Mouse (Mus musculus) myocyte (in vitro differentiated cells): ENCODE results near the gene Upb1. TPM values are rescaled to one million over a fixed set of nuclear protein-coding genes. Genes with fewer than 3 reads are reported as not detected.

Experiments
- H3K27me3 ChIP-seq: one replicate; pipeline ENCODE4 v1.6.1; 2011; ENCODE audit not compliant: control insufficient read depth, insufficient read depth, insufficient read length
- H3K36me3 ChIP-seq: one replicate; pipeline ENCODE4 v1.6.1; 2011; ENCODE audit not compliant: control insufficient read depth, insufficient read depth
- H3K4me2 ChIP-seq: one replicate; pipeline ENCODE4 v1.6.1; 2011; ENCODE audit warnings: low read depth, control low read depth
- H3K4me3 ChIP-seq: one replicate; pipeline ENCODE4 v1.5.1; 2011; ENCODE audit warnings: mild to moderate bottlenecking, control low read depth, moderate library complexity
- H3K79me2 ChIP-seq: one replicate; pipeline ENCODE4 v1.6.1; 2011; ENCODE audit not compliant: control insufficient read depth, insufficient read depth
- H3ac ChIP-seq: one replicate; pipeline ENCODE4 v1.6.1; 2011; ENCODE audit not compliant: control insufficient read depth, insufficient read length
- CEBPB ChIP-seq: IDR thresholded peaks from 2 replicates; pipeline ENCODE4 v1.6.1; 2011; ENCODE audit warnings: mild to moderate bottlenecking, moderate library complexity; ENCODE audit not compliant: poor library complexity, insufficient read depth, severe bottlenecking
- E2F4 ChIP-seq: IDR thresholded peaks from one replicate; pipeline ENCODE4 v1.6.1; 2011; ENCODE audit warnings: mild to moderate bottlenecking, control low read depth, moderate library complexity; ENCODE audit not compliant: insufficient read depth
- MAX ChIP-seq: IDR thresholded peaks from one replicate; pipeline ENCODE4 v1.6.1; 2011; ENCODE audit warnings: low read depth, mild to moderate bottlenecking, control low read depth
- MYOD1 ChIP-seq, 3 experiments: IDR thresholded peaks; one replicate each; pipeline ENCODE4 v1.6.1; 2011; ENCODE audit warnings: control low read depth in 2 of 3, low read depth in 2 of 3, mild to moderate bottlenecking in 2 of 3, moderate library complexity in 1 of 3; ENCODE audit not compliant: insufficient read length in 2 of 3, control insufficient read depth in 1 of 3
- MYOG ChIP-seq, 3 experiments: IDR thresholded peaks; one replicate each; pipeline ENCODE4 v1.6.1; 2011; ENCODE audit warnings: control low read depth in 2 of 3, low read depth in 2 of 3, mild to moderate bottlenecking in 2 of 3; ENCODE audit not compliant: insufficient read length in 2 of 3, control insufficient read depth in 1 of 3, insufficient read depth in 1 of 3
- POLR2A ChIP-seq: IDR thresholded peaks from one replicate; pipeline ENCODE4 v1.6.1; 2011; ENCODE audit warnings: low read depth, mild to moderate bottlenecking, control low read depth, moderate library complexity; ENCODE audit not compliant: insufficient read length
- POLR2AphosphoS2 ChIP-seq: IDR thresholded peaks from one replicate; pipeline ENCODE4 v1.6.1; 2011; ENCODE audit warnings: low read depth, control low read depth; ENCODE audit not compliant: insufficient read length
- REST ChIP-seq: IDR thresholded peaks from one replicate; pipeline ENCODE4 v1.6.1; 2011; ENCODE audit warnings: mild to moderate bottlenecking, control low read depth, moderate library complexity; ENCODE audit not compliant: insufficient read depth, insufficient read length
- SRF ChIP-seq: IDR thresholded peaks from one replicate; pipeline ENCODE4 v1.6.1; 2011; ENCODE audit warnings: low read depth; ENCODE audit not compliant: control insufficient read depth, insufficient read length
- TCF12 ChIP-seq: IDR thresholded peaks from one replicate; pipeline ENCODE4 v1.6.1; 2011; ENCODE audit warnings: mild to moderate bottlenecking, control low read depth; ENCODE audit not compliant: poor library complexity, insufficient read depth, severe bottlenecking
- TCF3 ChIP-seq: IDR thresholded peaks from one replicate; pipeline ENCODE4 v1.6.1; 2011; ENCODE audit warnings: low read depth, control low read depth; ENCODE audit not compliant: insufficient read length
- USF1 ChIP-seq: IDR thresholded peaks from one replicate; pipeline ENCODE4 v1.6.1; 2011; ENCODE audit warnings: low read depth, mild to moderate bottlenecking, control low read depth, moderate library complexity
- polyA plus RNA-seq: library from polyadenylated mRNA; unstranded; fragments of >200 nt; fragmentation: generic; extraction: Trizol; gene quantifications from one replicate; pipeline ENCODE4 v1.2.1, GENCODE M21; 2012; ENCODE audit warnings: missing spikeins

The Upb1 gene
- polyA plus RNA-seq, 1 experiment: 0.04 TPM

DNA sequence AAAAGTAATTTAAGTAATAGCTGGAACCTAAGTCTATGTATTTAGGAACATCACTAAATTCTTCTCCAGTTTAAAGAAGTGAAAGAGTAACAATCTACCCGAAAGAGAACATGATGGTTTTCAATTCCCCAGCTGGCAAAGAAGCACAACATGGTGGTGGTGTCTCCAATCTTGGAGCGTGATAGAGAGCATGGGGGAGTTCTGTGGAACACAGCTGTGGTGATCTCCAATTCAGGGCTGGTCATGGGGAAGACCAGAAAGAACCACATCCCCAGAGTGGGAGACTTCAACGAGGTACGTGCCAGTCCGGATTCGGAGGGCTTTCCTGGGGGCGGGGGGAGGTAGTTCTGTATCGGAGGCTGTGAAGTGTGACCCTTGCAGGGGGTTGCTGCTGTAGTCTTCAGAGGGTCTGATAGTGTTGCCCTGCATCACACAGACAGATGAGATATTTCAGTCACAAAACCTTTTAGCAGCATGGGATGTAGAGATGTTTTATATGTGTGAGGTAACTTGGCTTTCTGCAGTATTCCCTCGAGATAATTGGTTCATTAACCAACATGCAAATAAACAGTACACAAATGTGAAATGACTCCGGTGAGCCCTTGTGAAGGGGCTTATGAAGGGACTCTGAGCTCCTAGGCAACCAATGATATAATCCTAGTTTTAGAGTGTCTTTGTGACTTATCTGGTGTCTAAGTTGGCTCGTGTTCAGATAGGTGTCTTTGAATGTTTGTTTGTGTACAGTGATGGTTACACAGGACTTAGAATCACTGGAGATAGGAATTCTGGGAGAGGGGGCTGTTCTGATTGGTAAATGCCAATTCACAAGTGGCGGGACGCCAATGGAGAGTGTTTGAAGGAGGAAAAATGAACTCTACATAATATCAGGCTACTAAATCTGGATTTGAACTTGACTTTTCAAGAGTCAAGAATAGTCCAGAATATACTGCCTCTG lies 27.4 kb downstream of the Upb1 start:
- Histone ChIP-seq H3K4me2 (no peak overlapping the region), H3K4me3 (no peak overlapping the region), H3K79me2 (no peaks in the 10 kb centered on the region), H3K36me3 (no peaks in the 10 kb centered on the region), H3ac (no peak overlapping the region), H3K27me3 (no peaks in the 10 kb centered on the region)
- TF ChIP-seq POLR2AphosphoS2 (no peak), USF1 (no peak), MYOD1 (IDR thresholded peaks at IDR 0.05; ENCODE audit: control insufficient read depth in 1 of 3, insufficient read length in 2 of 3, low read depth in 2 of 3) (no peak), MYOG (IDR thresholded peaks at IDR 0.05; ENCODE audit: control insufficient read depth in 1 of 3, insufficient read depth in 1 of 3, insufficient read length in 2 of 3, low read depth in 2 of 3) (no peak), TCF3 (no peak), SRF (no peak), E2F4 (no peak), REST (no peak), CEBPB (no peak), POLR2A (no peak), MAX (no peak)

DNA sequence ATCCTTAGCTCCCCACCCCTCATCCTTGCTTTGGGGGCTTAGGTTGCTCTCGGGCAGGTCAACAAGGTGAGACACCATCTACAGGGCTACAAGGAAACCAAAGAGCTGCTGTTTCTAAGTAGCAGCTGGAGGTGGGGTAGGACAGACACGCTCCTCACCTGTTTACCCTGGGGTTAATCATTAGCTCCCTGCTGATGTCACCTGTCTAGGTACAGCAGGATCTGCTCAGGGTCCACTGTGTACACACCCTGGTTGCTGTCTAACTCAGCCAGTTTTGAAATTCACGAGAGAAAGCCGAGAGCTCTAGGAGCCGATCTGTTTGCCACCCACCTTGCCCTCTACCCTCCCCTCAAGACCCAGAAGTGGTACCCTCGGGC lies 28.1 kb downstream of the Upb1 start:
- no peaks in the 10 kb centered on the region for H3K27me3 ChIP-seq
- no peak for TF ChIP-seq TCF12
- TF ChIP-seq E2F4: no peak
- H3ac ChIP-seq: no peak overlapping the region
- H3K4me3 ChIP-seq: no peak overlapping the region
- H3K36me3 ChIP-seq: no peaks in the 10 kb centered on the region
- no peaks in the 10 kb centered on the region for H3K79me2 ChIP-seq
- no peak overlapping the region for H3K4me2 ChIP-seq

DNA sequence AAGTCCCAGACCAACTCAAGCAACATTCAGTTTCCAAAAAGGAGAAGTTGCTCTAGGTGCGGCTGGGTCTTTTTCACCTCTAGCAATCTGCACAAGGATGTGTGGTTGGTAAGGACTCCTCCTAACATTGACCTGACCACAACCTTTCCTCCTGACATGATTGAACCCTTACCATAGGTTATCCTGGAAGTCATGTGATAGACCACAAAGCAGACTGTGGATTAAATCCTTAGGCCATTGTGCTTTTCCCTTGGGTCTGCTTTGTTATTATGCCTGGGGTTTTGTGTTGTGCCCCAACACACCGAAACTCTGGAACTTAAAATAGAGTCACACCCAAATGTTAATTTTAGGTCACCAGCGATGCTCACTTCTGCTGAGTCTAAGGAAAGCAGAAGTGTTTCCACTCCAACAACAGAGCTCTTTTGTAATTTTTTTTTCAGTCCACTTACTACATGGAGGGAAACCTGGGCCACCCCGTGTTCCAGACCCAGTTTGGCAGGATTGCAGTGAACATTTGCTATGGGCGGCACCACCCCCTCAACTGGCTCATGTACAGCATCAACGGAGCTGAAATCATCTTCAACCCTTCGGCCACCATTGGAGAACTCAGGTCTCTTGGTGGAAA lies 28.7 kb downstream of the Upb1 start:
- H3K36me3 ChIP-seq: no peaks in the 10 kb centered on the region
- no peak for TF ChIP-seq POLR2A
- TF ChIP-seq MYOD1 (IDR thresholded peaks at IDR 0.05; ENCODE audit: control insufficient read depth in 1 of 3, insufficient read length in 2 of 3, low read depth in 2 of 3): no peak
- TF ChIP-seq E2F4: no peak
- TF ChIP-seq SRF: no peak
- no peak for TF ChIP-seq CEBPB
- no peak for TF ChIP-seq MAX
- TF ChIP-seq TCF3: no peak
- TF ChIP-seq TCF12: no peak
- TF ChIP-seq REST: no peak
- H3K27me3 ChIP-seq: no peaks in the 10 kb centered on the region
- H3ac ChIP-seq: no peak overlapping the region
- no peaks in the 10 kb centered on the region for H3K79me2 ChIP-seq
- no peak overlapping the region for H3K4me3 ChIP-seq
- H3K4me2 ChIP-seq: no peak overlapping the region

DNA sequence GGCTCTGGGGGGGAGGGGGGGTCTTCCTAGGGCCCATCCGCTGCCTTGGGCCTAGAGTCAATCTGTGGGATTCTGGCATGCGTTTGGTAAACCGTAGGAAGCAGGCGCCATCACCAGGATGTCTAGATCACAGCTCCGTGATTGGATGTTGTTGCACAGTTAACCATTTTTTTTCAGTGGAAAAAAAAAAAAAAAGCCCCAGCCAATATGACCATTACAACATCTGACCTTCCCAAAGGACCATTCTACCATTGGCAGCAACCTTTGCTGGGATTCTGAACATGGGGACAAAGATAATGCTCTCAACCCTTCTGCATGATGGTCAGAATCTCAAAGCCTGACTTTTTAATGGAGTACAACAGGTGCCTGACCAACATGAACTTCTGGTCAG lies 29.2 kb downstream of the Upb1 start:
- no peaks in the 10 kb centered on the region for H3K27me3 ChIP-seq
- TF ChIP-seq MAX: no peak
- TF ChIP-seq CEBPB: no peak
- TF ChIP-seq USF1: no peak
- no peak for TF ChIP-seq SRF
- no peak for TF ChIP-seq POLR2A
- no peak for TF ChIP-seq TCF12
- no peaks in the 10 kb centered on the region for H3K36me3 ChIP-seq
- no peak overlapping the region for H3ac ChIP-seq
- no peak overlapping the region for H3K4me3 ChIP-seq
- no peak overlapping the region for H3K4me2 ChIP-seq
- H3K79me2 ChIP-seq: no peaks in the 10 kb centered on the region

DNA sequence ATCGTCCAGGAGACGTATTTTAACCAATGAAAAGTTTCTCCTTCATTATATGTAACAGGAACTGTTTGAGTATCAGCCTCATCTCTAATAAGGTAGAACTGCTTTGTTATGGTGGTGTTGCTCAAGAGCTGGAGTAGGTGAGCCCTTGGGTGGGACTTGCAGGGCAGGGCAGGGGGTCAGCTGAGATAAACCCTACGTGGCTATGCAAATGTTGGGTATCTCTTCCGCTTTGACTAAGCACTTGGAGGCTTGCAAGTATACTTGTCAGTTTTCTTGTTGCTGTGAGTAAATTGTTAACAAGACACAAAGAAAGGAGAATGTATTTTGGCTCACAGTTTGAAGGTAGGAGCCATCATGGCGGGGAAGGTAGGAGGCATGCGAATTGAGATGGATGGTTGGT lies 29.7 kb downstream of the Upb1 start:
- no peak overlapping the region for H3K4me3 ChIP-seq
- no peak for TF ChIP-seq SRF
- TF ChIP-seq TCF3: no peak
- TF ChIP-seq POLR2AphosphoS2: no peak
- TF ChIP-seq E2F4: no peak
- no peak for TF ChIP-seq MYOG (IDR thresholded peaks at IDR 0.05; ENCODE audit: control insufficient read depth in 1 of 3, insufficient read depth in 1 of 3, insufficient read length in 2 of 3, low read depth in 2 of 3)
- no peak for TF ChIP-seq MAX
- TF ChIP-seq TCF12: no peak
- TF ChIP-seq REST: no peak
- no peak for TF ChIP-seq POLR2A
- TF ChIP-seq MYOD1 (IDR thresholded peaks at IDR 0.05; ENCODE audit: control insufficient read depth in 1 of 3, insufficient read length in 2 of 3, low read depth in 2 of 3): no peak
- no peak for TF ChIP-seq USF1
- no peak for TF ChIP-seq CEBPB
- no peak overlapping the region for H3K4me2 ChIP-seq
- H3K79me2 ChIP-seq: no peaks in the 10 kb centered on the region
- H3K27me3 ChIP-seq: no peaks in the 10 kb centered on the region
- H3ac ChIP-seq: no peak overlapping the region
- no peaks in the 10 kb centered on the region for H3K36me3 ChIP-seq
